Mouse (Mus musculus) heart, postnatal 10 days (tissue): ENCODE measurements around the gene Gm5565. TPM values are rescaled to one million over a fixed set of nuclear protein-coding genes. Genes with fewer than 3 reads are reported as not detected.
"Not testable (repeated sequence)": the region's sequence is repeated elsewhere in the genome, so short reads cannot be mapped to it uniquely, and the experiment has no call there.

Experiments used
- DNase-seq, 2 experiments: peaks; one replicate each; pipeline ENCODE4 v3.0.0; 2021
- intact Hi-C: fragments of 180-260 bp; cut with DNase I; formaldehyde crosslinking; loops from one replicate; pipeline ENCODE4 v1.15.1; 2025
- total RNA-seq, 2 experiments: library from RNA; stranded (reverse); gene quantifications; 2 replicates each; pipeline ENCODE4 v1.2.3; 2021

The Gm5565 gene
- total RNA-seq, result not detected

DNA sequence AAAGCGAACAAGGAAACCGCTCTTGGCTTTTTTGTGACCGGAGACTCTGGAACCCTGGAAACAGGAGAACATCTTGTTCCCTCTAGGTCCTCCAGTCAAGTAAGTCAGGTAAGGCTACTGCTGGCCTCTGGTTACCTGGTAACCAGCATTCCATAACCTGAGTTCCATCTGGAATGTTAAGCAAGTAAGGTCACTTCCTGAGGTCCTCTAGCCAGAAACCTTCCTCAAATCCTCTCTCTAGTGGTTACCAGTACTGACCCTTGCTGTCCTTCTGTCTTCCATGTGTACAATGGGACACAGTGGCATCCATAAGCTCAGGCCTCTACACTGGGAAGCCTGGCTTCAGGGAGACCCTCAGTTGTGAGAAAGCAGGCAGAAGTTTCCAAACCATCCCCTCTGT lies at the start of gene Gm5565:
Gene Gm5565, minus strand, starts transcription at position 101 of the 400 bp plus-strand sequence.
- intact Hi-C loops, result not testable (repeated sequence)

GRCm38 (mm10) chr5:146205537-146205936 lies 45.2 kb upstream of the Gm5565 start:
- DNase-seq, result no peak
- intact Hi-C loops, result no loop called here

More for the DNA sequence above, at the start of gene Gm5565:
- DNase-seq, result not testable (repeated sequence)

GRCm38 (mm10) chr5:146203921-146204320 lies 43.6 kb upstream of the Gm5565 start:
- no peak for DNase-seq

GRCm38 (mm10) chr5:146200580-146200979 lies 40.2 kb upstream of the Gm5565 start:
- intact Hi-C loops, result no loop called here
- no peak for DNase-seq

More at GRCm38 (mm10) chr5:146203921-146204320, 43.6 kb upstream of the Gm5565 start:
- intact Hi-C loops, result no loop called here

- DNase-seq, result no peak
- intact Hi-C loops, result no loop called here
These were observed 39.2 kb upstream of the Gm5565 start for GRCm38 (mm10) chr5:146199540-146199939.

DNA sequence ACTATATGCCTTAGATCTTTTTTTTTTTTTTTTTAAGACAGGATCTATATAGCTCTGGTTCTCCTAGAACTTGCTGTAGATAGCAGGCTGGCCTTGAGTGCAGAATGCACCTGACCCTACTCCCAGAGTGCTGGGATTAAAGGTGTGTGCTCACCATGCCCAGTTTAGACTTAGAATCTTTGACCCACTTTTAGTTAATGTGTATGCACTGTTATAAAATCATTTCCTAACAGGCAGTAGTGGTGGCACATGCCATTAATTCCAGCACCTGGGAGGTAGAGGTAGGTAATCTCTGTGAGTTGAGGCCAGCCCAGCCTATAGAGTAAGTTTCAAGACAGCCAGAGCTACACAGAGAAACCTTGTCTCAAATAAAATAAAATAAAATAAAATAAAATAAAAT lies 38.7 kb upstream of the Gm5565 start:
- DNase-seq, result no peak
- intact Hi-C loops, result no loop called here

GRCm38 (mm10) chr5:146193360-146193759 lies 33.0 kb upstream of the Gm5565 start:
- DNase-seq, result no peak
- intact Hi-C loops, result no loop called here

DNA sequence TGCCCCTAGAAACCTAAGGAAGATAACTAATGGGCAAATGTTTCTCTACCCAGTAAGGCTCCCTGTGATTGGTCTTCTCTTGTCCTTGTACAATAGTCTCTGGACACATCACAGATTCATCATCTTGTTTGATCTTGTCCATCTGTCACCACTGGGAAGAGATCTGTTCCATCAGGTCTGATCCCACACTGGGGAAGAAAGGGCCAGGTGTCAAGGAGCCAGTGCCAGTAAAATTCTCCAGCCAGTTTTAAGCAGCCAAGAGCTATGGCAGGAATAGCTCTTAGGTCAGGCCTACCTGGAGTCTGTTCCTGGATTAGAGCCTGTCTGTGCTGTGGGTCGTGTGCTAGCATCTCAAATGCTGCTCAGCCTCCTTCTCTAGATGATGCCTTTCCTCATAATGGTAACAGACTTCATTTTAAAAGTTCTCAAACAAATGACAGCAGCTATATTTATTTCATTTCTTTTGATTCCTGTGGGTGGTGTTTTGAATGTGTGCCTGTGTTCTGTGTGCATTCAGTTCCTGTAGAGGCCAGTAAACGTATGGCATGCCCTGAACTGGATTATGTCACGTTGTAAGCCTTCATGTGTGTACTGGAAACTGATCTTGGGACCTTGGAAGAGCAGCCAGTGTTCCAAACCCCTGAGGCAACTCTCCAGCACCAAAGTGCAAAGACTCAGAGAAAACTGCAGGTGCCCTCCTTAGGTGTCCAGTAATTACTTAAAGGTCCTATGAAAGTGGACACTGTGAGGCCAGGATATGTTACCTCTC lies 30.3 kb upstream of the Gm5565 start:
- no peak for DNase-seq
- intact Hi-C loops, result no loop called here

DNA sequence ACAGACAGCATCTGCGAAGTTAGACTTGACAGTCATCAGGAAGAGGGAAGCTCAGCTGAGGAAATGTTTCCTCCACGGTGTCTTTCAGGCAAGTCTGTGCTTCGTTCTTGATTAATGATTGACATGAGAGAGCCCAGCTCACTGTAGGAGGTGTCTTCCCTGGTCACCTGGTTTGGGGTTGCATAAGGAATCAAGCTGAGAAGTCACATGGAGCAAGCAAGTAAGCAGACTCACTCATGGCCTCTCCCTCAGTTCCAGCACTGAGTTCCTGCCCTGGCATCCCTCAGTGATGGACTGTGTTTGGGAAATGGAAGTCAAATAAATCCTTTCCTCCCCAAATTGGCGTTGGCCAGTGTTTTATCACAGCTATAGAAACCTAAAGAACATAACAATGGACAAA lies 29.8 kb upstream of the Gm5565 start:
- intact Hi-C loops, result no loop called here
- no peak for DNase-seq

- intact Hi-C loops, result loop anchor here (5.0 to 10.0 kb wide), 2 partner anchors 234 to 286 kb away; no protein-coding TSS in a partner anchor
- peak in 1 of 2 experiments; percentile 4 for DNase-seq
These were observed 28.4 kb upstream of the Gm5565 start for GRCm38 (mm10) chr5:146188712-146189111.

DNA sequence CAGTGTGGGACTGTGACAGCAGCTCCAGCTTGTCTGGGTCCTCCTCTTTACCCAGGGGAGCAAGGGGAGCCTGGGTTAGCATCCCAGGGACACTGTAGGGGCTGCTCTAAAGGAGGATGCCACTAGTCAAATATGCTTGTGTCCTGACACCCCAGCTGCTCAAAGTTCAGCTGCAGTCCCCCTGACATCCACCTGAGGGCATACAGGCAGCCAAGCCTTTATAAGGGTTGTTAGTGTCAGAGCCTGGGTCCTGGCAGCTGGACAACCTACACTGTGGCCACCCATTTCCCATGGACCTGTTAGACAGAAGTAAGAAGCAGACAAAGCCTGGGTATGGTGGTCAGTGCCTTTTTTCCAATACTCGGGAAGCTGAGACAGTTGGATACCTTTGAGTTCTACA lies 27.8 kb upstream of the Gm5565 start:
- DNase-seq, result peak in 1 of 2 experiments; percentile 8
- intact Hi-C loops, result loop anchor here (5.0 to 10.0 kb wide), 2 partner anchors 234 to 287 kb away; no protein-coding TSS in a partner anchor

DNA sequence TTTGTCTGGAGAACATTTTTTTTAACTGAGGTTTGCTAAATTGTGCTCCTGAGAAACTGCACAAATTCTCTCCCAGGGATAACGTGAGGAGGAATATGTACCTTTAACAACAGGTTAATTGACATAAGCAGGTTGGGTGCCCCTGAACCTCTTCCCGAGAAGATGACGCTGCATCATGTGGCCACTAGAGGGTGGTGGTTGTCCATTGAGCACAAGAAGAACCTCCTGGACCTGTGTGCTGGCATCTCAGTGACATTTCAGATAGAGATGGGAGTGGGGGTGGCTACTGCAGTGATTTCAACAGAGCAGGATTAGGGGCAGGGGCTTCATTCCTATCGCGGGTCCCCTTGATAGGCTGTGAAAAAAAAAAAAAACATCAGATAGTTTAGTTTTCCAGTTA lies 27.1 kb upstream of the Gm5565 start:
- intact Hi-C loops, result loop anchor here (1.0 to 10.0 kb wide), 3 partner anchors 116 to 287 kb away; no protein-coding TSS in a partner anchor
- DNase-seq, result peak; percentile 57 to 71

DNA sequence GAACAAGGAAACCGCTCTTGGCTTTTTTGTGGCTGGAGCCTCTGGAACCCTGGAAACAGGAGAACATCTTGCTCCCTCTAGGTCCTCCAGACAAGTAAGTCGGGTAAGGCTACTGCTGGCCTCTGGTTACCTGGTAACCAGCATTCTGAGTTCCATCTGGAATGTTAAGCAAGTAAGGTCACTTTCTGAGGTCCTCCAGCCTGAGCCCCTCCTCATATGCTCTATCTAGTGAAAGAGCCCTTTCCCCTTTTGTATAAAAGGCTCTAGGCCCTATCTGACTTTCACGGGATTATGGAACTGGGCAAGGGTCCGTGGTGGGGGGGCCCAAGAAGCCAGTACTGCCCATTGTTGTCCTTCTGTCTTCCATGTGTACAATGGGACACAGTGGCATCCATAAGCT lies 24.9 kb upstream of the Gm5565 start, which contains the start of gene 1700001J03Rik:
Gene 1700001J03Rik, minus strand, starts transcription at position 101 of the 400 bp plus-strand sequence.
- DNase-seq, result not testable (repeated sequence)
- intact Hi-C loops, result loop anchor here (5.0 to 10.0 kb wide), 2 partner anchors 237 to 290 kb away; no protein-coding TSS in a partner anchor

GRCm38 (mm10) chr5:146172744-146173143 lies 12.4 kb upstream of the Gm5565 start:
- intact Hi-C loops, result not testable (repeated sequence)
- peak in 1 of 2 experiments; percentile 15 for DNase-seq

GRCm38 (mm10) chr5:146170621-146171020 lies 10.3 kb upstream of the Gm5565 start, which contains the start of gene Gm6309:
Gene Gm6309, minus strand, starts transcription at chr5:146170721.
- DNase-seq, intact Hi-C loops: not testable (repeated sequence)

GRCm38 (mm10) chr5:146158326-146158725 lies 2.0 kb downstream of the Gm5565 start:
- intact Hi-C loops, DNase-seq: not testable (repeated sequence)

DNA sequence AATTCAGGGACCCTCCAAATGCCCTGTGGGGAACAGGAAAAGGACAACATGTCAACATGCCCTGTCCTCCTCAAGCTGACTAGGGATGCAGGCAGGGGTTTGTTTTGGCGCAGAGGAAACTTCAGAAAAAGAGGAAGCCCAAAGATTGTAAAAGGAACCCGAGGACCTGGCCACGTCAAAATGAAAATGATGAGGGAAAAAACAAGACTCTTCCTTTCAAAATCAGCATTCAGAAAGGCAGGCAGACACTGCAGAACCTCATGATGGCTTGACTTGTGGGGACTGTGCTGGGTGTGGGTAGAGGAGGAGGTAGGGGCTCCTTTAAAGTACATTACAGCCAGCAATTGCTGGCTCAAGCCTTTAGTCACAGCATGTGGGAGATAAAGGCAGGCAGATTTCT lies 9.9 kb downstream of the Gm5565 start:
- DNase-seq, result no peak
- intact Hi-C loops, result no loop called here

DNA sequence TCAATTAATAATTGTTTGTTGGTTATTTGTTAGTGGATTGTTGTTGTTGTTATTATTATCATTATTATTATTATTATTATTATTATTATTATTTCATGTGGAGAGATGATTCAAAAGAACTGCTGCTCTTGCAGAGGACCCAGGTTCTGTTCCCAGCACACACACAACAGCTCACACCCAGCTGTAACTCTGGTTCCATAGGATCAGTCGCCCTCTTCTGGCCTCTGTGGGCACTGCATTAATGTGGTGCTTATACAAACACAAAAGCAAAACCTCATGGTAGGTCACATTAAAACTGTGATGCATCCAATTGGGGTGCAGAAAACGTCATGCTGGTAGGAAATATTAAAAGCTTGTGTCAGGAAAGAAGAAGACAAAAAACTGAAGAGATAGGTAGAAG lies 12.4 kb downstream of the Gm5565 start:
- DNase-seq, result no peak
- intact Hi-C loops, result loop anchor here (5.0 kb wide), 1 partner anchor 424 kb away; no protein-coding TSS in a partner anchor
